Mouse (Mus musculus) MEL (cell line): Measurements from ENCODE around the gene Tyw1. TPM values are rescaled to one million over a fixed set of nuclear protein-coding genes. Genes with fewer than 3 reads are reported as not detected.

ENCODE experiments used
- DNase-seq: peaks from one replicate; pipeline ENCODE4 v3.0.0; 2011; ENCODE audit warnings: low read depth, low spot score
- H3K27ac ChIP-seq: 2 replicates; pipeline ENCODE4 v1.5.1; 2012; ENCODE audit warnings: low read depth, mild to moderate bottlenecking, control low read depth, low read length, moderate library complexity; ENCODE audit not compliant: control insufficient read depth
- H3K27me3 ChIP-seq, 2 experiments: fragments of 150-350 bp in 1 of 2; sonication (generic) in 1 of 2; 2 replicates each; pipeline ENCODE4 v1.6.1; 2012; ENCODE audit warnings: low read length in 2 of 2, mild to moderate bottlenecking in 2 of 2, improper control_type of control experiment in 1 of 2, moderate library complexity in 1 of 2; ENCODE audit not compliant: insufficient read depth in 2 of 2, control insufficient read depth in 1 of 2
- H3K36me3 ChIP-seq, 2 experiments: 2 replicates each; pipeline ENCODE4 v1.6.1; 2012 to 2014; ENCODE audit warnings: low read length in 2 of 2, improper control_type of control experiment in 1 of 2, inconsistent platforms in 1 of 2, mild to moderate bottlenecking in 1 of 2; ENCODE audit not compliant: insufficient read depth in 2 of 2, control insufficient read depth in 1 of 2
- H3K4me1 ChIP-seq, 2 experiments: fragments of 150-350 bp in 1 of 2; sonication (generic) in 1 of 2; 2 replicates each; pipeline ENCODE4 v1.6.1; 2012; ENCODE audit warnings: low read length in 2 of 2, improper control_type of control experiment in 1 of 2, mild to moderate bottlenecking in 1 of 2; ENCODE audit not compliant: insufficient read depth in 2 of 2, control insufficient read depth in 1 of 2
- H3K4me3 ChIP-seq, 2 experiments: fragments of 150-350 bp in 1 of 2; sonication (generic) in 1 of 2; 2 replicates each; pipeline ENCODE4 v1.5.1; 2012; ENCODE audit warnings: low read depth in 2 of 2, low read length in 2 of 2, mild to moderate bottlenecking in 2 of 2, moderate library complexity in 2 of 2, control low read depth in 1 of 2, improper control_type of control experiment in 1 of 2; ENCODE audit not compliant: control insufficient read depth in 1 of 2, insufficient read depth in 1 of 2
- H3K79me2 ChIP-seq: 2 replicates; pipeline ENCODE4 v1.6.1; 2012; ENCODE audit warnings: mild to moderate bottlenecking, low read length, moderate library complexity; ENCODE audit not compliant: control insufficient read depth, poor library complexity, insufficient read depth
- H3K9ac ChIP-seq: 2 replicates; pipeline ENCODE4 v1.6.1; 2012; ENCODE audit warnings: low read depth, mild to moderate bottlenecking, control low read depth, low read length, moderate library complexity; ENCODE audit not compliant: control insufficient read depth, poor library complexity, severe bottlenecking
- H3K9me3 ChIP-seq: fragments of 150-350 bp; sonication (generic); replicated peaks from 2 replicates; pipeline ENCODE4 v1.6.1; 2012; ENCODE audit warnings: mild to moderate bottlenecking, low read length, improper control_type of control experiment, moderate library complexity; ENCODE audit not compliant: insufficient read depth
- BHLHE40 ChIP-seq: IDR thresholded peaks from 2 replicates; pipeline ENCODE4 v1.6.1; 2012; ENCODE audit warnings: low read depth, mild to moderate bottlenecking, inconsistent platforms, low read length, improper control_type of control experiment, borderline replicate concordance
- CHD2 ChIP-seq: IDR thresholded peaks from 2 replicates; pipeline ENCODE4 v1.6.1; 2011; ENCODE audit warnings: low read length, improper control_type of control experiment
- CTCF ChIP-seq, 3 experiments: IDR thresholded peaks in 2 of 3; conservative IDR thresholded peaks in 1 of 3; 2 replicates each; pipeline ENCODE4 v1.5.1; 2011 to 2012; ENCODE audit warnings: low read length in 3 of 3, low read depth in 2 of 3, mild to moderate bottlenecking in 2 of 3, improper control_type of control experiment in 1 of 3, inconsistent platforms in 1 of 3, mixed read lengths in 1 of 3, moderate library complexity in 1 of 3; ENCODE audit not compliant: control insufficient read depth in 1 of 3, insufficient read depth in 1 of 3, poor library complexity in 1 of 3, severe bottlenecking in 1 of 3
- E2F4 ChIP-seq: IDR thresholded peaks from 2 replicates; pipeline ENCODE4 v1.6.1; 2011; ENCODE audit warnings: low read depth, low read length, improper control_type of control experiment, borderline replicate concordance
- ELF1 ChIP-seq: IDR thresholded peaks from 2 replicates; pipeline ENCODE4 v1.6.1; 2014; ENCODE audit warnings: low read depth, mild to moderate bottlenecking, inconsistent platforms, low read length, improper control_type of control experiment, moderate library complexity
- EP300 ChIP-seq, 2 experiments: IDR thresholded peaks; 2 replicates each; pipeline ENCODE4 v1.6.1; 2011; ENCODE audit warnings: improper control_type of control experiment in 2 of 2, low read length in 2 of 2, low read depth in 1 of 2, mild to moderate bottlenecking in 1 of 2
- ETS1 ChIP-seq: IDR thresholded peaks from 2 replicates; pipeline ENCODE4 v1.6.1; 2012; ENCODE audit warnings: low read depth, mild to moderate bottlenecking, inconsistent platforms, low read length, improper control_type of control experiment, moderate library complexity
- GABPA ChIP-seq: IDR thresholded peaks from 2 replicates; pipeline ENCODE4 v1.6.1; 2012; ENCODE audit warnings: low read depth, mild to moderate bottlenecking, inconsistent platforms, low read length, improper control_type of control experiment, moderate library complexity
- HCFC1 ChIP-seq: IDR thresholded peaks from 2 replicates; pipeline ENCODE4 v1.6.1; 2012; ENCODE audit warnings: low read depth, mild to moderate bottlenecking, inconsistent platforms, low read length, improper control_type of control experiment, moderate library complexity
- JUND ChIP-seq: IDR thresholded peaks from 2 replicates; pipeline ENCODE4 v1.6.1; 2011; ENCODE audit warnings: low read depth, mild to moderate bottlenecking, improper control_type of control experiment, low read length
- KAT2A ChIP-seq: conservative IDR thresholded peaks from 2 replicates; pipeline ENCODE4 v1.6.1; 2012; ENCODE audit warnings: low read depth, low read length, improper control_type of control experiment, inconsistent platforms
- MAFK ChIP-seq: IDR thresholded peaks from 2 replicates; pipeline ENCODE4 v1.6.1; 2011; ENCODE audit warnings: low read depth, mild to moderate bottlenecking, low read length, improper control_type of control experiment, borderline replicate concordance
- MEF2A ChIP-seq: IDR thresholded peaks from 2 replicates; pipeline ENCODE4 v1.6.1; 2014; ENCODE audit warnings: low read depth, mild to moderate bottlenecking, inconsistent platforms, low read length, improper control_type of control experiment; ENCODE audit not compliant: poor library complexity, insufficient replicate concordance, severe bottlenecking; ENCODE audit errors: extremely low read depth
- MYB ChIP-seq: IDR thresholded peaks from 2 replicates; pipeline ENCODE4 v1.6.1; 2011; ENCODE audit warnings: mild to moderate bottlenecking, low read depth, low read length, improper control_type of control experiment
- MYC ChIP-seq: IDR thresholded peaks from 2 replicates; pipeline ENCODE4 v1.6.1; 2011; ENCODE audit warnings: low read depth, mild to moderate bottlenecking, low read length, improper control_type of control experiment, moderate library complexity
- NELFE ChIP-seq: IDR thresholded peaks from 2 replicates; pipeline ENCODE4 v1.6.1; 2011; ENCODE audit warnings: low read depth, low read length, improper control_type of control experiment
- POLR2A ChIP-seq, 2 experiments: IDR thresholded peaks; 2 replicates each; pipeline ENCODE4 v1.6.1; 2011 to 2012; ENCODE audit warnings: low read length in 2 of 2, mild to moderate bottlenecking in 2 of 2, control low read depth in 1 of 2, improper control_type of control experiment in 1 of 2, low read depth in 1 of 2, moderate library complexity in 1 of 2; ENCODE audit not compliant: control insufficient read depth in 1 of 2, insufficient read depth in 1 of 2, poor library complexity in 1 of 2
- POLR2AphosphoS2 ChIP-seq: IDR thresholded peaks from 2 replicates; pipeline ENCODE4 v1.6.1; 2011; ENCODE audit warnings: low read length, improper control_type of control experiment
- POLR2AphosphoS5 ChIP-seq: IDR thresholded peaks from 2 replicates; pipeline ENCODE4 v1.6.1; 2012; ENCODE audit warnings: low read depth, borderline replicate concordance, mild to moderate bottlenecking, inconsistent platforms, low read length, moderate library complexity, mixed read lengths
- RAD21 ChIP-seq: IDR thresholded peaks from 2 replicates; pipeline ENCODE4 v1.6.1; 2011; ENCODE audit warnings: mild to moderate bottlenecking, low read depth, low read length, improper control_type of control experiment
- SMC3 ChIP-seq: IDR thresholded peaks from 2 replicates; pipeline ENCODE4 v1.6.1; 2011; ENCODE audit warnings: low read depth, low read length, improper control_type of control experiment
- TAL1 ChIP-seq: IDR thresholded peaks from 2 replicates; pipeline ENCODE4 v1.6.1; 2012; ENCODE audit warnings: mild to moderate bottlenecking, inconsistent platforms, low read length, moderate library complexity, mixed read lengths
- TBP ChIP-seq: IDR thresholded peaks from 2 replicates; pipeline ENCODE4 v1.8.0; 2011; ENCODE audit warnings: low read depth, low read length, improper control_type of control experiment
- UBTF ChIP-seq: IDR thresholded peaks from 2 replicates; pipeline ENCODE4 v1.6.1; 2012; ENCODE audit warnings: low read depth, mild to moderate bottlenecking, inconsistent platforms, low read length, improper control_type of control experiment, moderate library complexity, borderline replicate concordance; ENCODE audit not compliant: insufficient read depth
- ZC3H11A ChIP-seq: IDR thresholded peaks from 2 replicates; pipeline ENCODE4 v1.6.1; 2012; ENCODE audit warnings: low read depth, mild to moderate bottlenecking, inconsistent platforms, low read length, improper control_type of control experiment
- ZKSCAN1 ChIP-seq: IDR thresholded peaks from 2 replicates; pipeline ENCODE4 v1.6.1; 2012; ENCODE audit warnings: low read depth, mild to moderate bottlenecking, inconsistent platforms, low read length, improper control_type of control experiment, moderate library complexity
- polyA plus RNA-seq, 2 experiments: library from polyadenylated mRNA; stranded (reverse) in 1 of 2; unstranded in 1 of 2; fragments of >175 nt in 1 of 2; fragments of >200 nt in 1 of 2; gene quantifications; 2 replicates each; pipeline versions ENCODE4 v1.2.1 to v1.2.4; 2012; ENCODE audit warnings: low replicate concordance in 2 of 2, low read depth in 1 of 2; ENCODE audit not compliant: insufficient read length in 2 of 2, insufficient read depth in 1 of 2, missing spikeins in 1 of 2
- total RNA-seq: library from RNA; depleted of rRNA; stranded (reverse); fragments of 300-350 nt; gene quantifications from 2 replicates; pipeline ENCODE4 v1.2.3, GENCODE M21; 2012

The Tyw1 gene
- total and polyA plus RNA-seq, 3 experiments, result 33.3 to 133 (median 38.8) TPM

GRCm38 (mm10) chr5:130255017-130255720 is at the start of gene Tyw1, which contains the start of gene Sbds (continued):
- TF ChIP-seq UBTF (no peak), TAL1 (no peak), ZC3H11A (0 out of 2 replicates have a peak, but pooled peaks have one; percentile 9), POLR2AphosphoS2 (peak; percentile 94)

GRCm38 (mm10) chr5:130207299-130207698 is 48.1 kb upstream of the Tyw1 start:
- Histone ChIP-seq H3K4me3 (no peak overlapping the region), H3K9ac (no peak overlapping the region), H3K79me2 (no peaks in the 10 kb centered on the region), H3K36me3 (peaks cover 13 to 36% of the 10 kb centered on the region in 2 experiments), H3K27ac (no peak overlapping the region), H3K9me3 (no peaks in the 10 kb centered on the region), H3K27me3 (no peaks in the 10 kb centered on the region), H3K4me1 (peaks cover 5 to 15% of the 10 kb centered on the region in 2 experiments)
- TF ChIP-seq POLR2A (IDR thresholded peaks at IDR 0.05; ENCODE audit: control insufficient read depth in 1 of 2, insufficient read depth in 1 of 2, low read depth in 1 of 2, low read length in 2 of 2, poor library complexity in 1 of 2) (no peak), BHLHE40 (no peak), CHD2 (no peak), TBP (no peak), POLR2AphosphoS5 (no peak), MYC (no peak), E2F4 (no peak), ETS1 (no peak), HCFC1 (no peak), ZC3H11A (no peak), GABPA (no peak), POLR2AphosphoS2 (no peak), RAD21 (no peak), MEF2A (no peak)
- DNase-seq, result no peak

GRCm38 (mm10) chr5:130212956-130213355 is 42.5 kb upstream of the Tyw1 start:
- H3K27ac ChIP-seq, result no peak overlapping the region
- no peaks in the 10 kb centered on the region for H3K4me1 ChIP-seq
- H3K9ac ChIP-seq, result no peak overlapping the region
- peaks cover 0 to 9% of the 10 kb centered on the region in 2 experiments; a peak in 2 of 4 replicates for H3K36me3 ChIP-seq
- H3K4me3 ChIP-seq, result no peak overlapping the region
- no peak for DNase-seq
- H3K27me3 ChIP-seq, result no peaks in the 10 kb centered on the region
- no peaks in the 10 kb centered on the region for H3K9me3 ChIP-seq
- H3K79me2 ChIP-seq, result no peaks in the 10 kb centered on the region
- TF ChIP-seq JUND (no peak), CHD2 (no peak), MAFK (no peak), ELF1 (no peak), MEF2A (no peak), GABPA (no peak), EP300 (IDR thresholded peaks at IDR 0.05; ENCODE audit: low read depth in 1 of 2, low read length in 2 of 2) (no peak), POLR2A (IDR thresholded peaks at IDR 0.05; ENCODE audit: control insufficient read depth in 1 of 2, insufficient read depth in 1 of 2, low read depth in 1 of 2, low read length in 2 of 2, poor library complexity in 1 of 2) (no peak), RAD21 (no peak), CTCF (IDR thresholded peaks at IDR 0.05 in 2 of 3, conservative IDR thresholded peaks at IDR 0.05 in 1 of 3; ENCODE audit: control insufficient read depth in 1 of 3, insufficient read depth in 1 of 3, low read depth in 2 of 3, low read length in 3 of 3, poor library complexity in 1 of 3, severe bottlenecking in 1 of 3) (no peak), ZKSCAN1 (no peak), MYC (no peak), ETS1 (no peak), KAT2A (no peak), HCFC1 (no peak), SMC3 (no peak), POLR2AphosphoS5 (no peak), NELFE (no peak), MYB (no peak)
